Mouse (Mus musculus) gastrocnemius, postnatal 36 days (tissue): ENCODE data around the gene Mustn1. TPM values are rescaled to one million over a fixed set of nuclear protein-coding genes. Genes with fewer than 3 reads are reported as not detected.

ENCODE experiments used
- DNase-seq, 2 experiments: peaks; one replicate each; pipeline ENCODE4 v3.0.0; 2022
- intact Hi-C: fragments of 180-260 bp; cut with DNase I; formaldehyde crosslinking; loops from one replicate; pipeline ENCODE4 v1.15.1; 2025
- total RNA-seq, 2 experiments: library from RNA; stranded (reverse); gene quantifications; 2 replicates each; pipeline ENCODE4 v1.2.3; 2021

Mustn1 gene
- total RNA-seq, 2 experiments from 2014 or later, result 56.6 to 62.5 TPM

GRCm38 (mm10) chr14:30925492-30925891, 46.5 kb downstream of the Mustn1 start:
- intact Hi-C loops, result no loop called here
- DNase-seq, result no peak

GRCm38 (mm10) chr14:30930386-30930785, 51.4 kb downstream of the Mustn1 start:
- DNase-seq, result no peak
- intact Hi-C loops, result loop anchor here (5.0 kb wide), 1 partner anchor 38 kb away; no protein-coding TSS in a partner anchor

Other genes starting within 250 kb of the Mustn1 start
- 1 to 10 TPM; 3.8 to 4.3 TPM for gene Rft1, start 224.8 kb upstream of the Mustn1 start, total RNA-seq
- 1 to 10 TPM; 5.9 to 8.5 TPM for gene Sfmbt1, start 164.4 kb upstream of the Mustn1 start, total RNA-seq
- 1 to 10 TPM; 6.2 to 7.0 TPM for gene Tmem110, start 53.6 kb upstream of the Mustn1 start, total RNA-seq
- gene Itih4, start 7.3 kb downstream of the Mustn1 start, total RNA-seq, result under 1 TPM in 1 of 2 experiments, not detected in 1; 0.38 TPM
- gene Itih3, start 44.6 kb downstream of the Mustn1 start, total RNA-seq, result under 1 TPM; 0.12 to 0.23 TPM
- under 1 TPM in 1 of 2 experiments, not detected in 1; 0.08 TPM for gene Itih1, start 64.1 kb downstream of the Mustn1 start, total RNA-seq
- gene Nek4, start 72.2 kb downstream of the Mustn1 start, total RNA-seq, result 1 to 10 TPM; 4.7 TPM
- gene Glt8d1, start 122.2 kb downstream of the Mustn1 start, total RNA-seq, result 10 to 100 TPM in 1 of 2 experiments, 1 to 10 TPM in 1; 9.2 to 10.9 TPM
- 100 to 1,000 TPM; 113 to 123 TPM for gene Spcs1, start 122.5 kb downstream of the Mustn1 start, total RNA-seq
- 10 to 100 TPM; 34.8 to 37.0 TPM for gene Pbrm1, start 139.9 kb downstream of the Mustn1 start, total RNA-seq
- gene Gnl3, start 140.0 kb downstream of the Mustn1 start, total RNA-seq, result 10 to 100 TPM; 23.0 to 33.0 TPM
- gene Smim4, start 249.8 kb downstream of the Mustn1 start, total RNA-seq, result 10 to 100 TPM; 29.3 to 40.5 TPM